Mouse (Mus musculus) spleen, adult 18-20 months (tissue): ENCODE results near the gene Scrn3.

Experiments
- DNase-seq, 2 experiments: peaks; one replicate each; pipeline ENCODE4 v3.0.0; 2022; ENCODE audit warnings: mixed read lengths in 2 of 2

Scrn3 gene

DNA sequence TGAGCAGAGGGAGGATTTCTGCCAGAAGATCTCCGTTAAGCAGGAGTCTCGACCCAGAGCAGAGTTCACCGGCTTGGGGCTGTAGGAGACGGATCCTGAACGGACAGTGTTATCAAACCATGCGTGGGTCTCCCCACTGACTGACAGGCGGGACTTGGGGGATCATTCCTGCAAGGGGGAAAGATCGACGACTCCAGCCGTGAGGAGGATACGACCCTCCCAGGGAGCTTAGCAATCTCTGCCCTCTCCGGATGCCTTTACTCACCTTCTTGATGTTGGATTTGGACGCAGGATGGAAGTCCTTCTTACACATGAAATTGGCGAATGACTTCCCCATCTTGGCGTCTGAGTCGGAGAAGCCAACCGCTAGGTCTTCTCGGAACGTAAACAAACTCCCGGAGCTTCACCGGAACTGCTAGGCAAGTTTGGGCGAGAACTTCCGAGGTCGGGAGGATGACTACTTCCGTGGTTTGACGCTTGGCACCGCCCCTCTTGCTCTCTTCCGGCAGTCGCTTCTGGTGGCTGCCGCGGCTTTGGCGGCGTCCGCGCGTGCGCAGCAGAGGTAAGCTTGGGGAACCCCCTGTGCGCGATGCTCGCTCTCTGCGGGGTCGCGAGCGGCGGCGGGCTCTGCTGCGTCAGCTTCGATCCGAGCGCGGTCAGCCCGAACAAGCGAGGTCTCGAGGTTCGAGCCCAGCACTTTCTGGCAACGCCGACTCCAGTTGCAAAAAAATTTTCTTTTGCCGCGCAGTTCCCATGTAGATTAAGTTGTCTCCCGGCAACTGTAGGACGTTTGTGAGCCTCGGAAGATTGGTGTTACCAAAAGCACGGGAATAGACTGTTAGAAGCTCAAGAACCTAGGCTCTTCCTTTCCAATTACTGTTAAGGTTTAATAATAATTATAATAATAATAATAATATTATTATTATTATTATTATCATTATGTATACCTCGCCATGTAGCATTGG is at the start of gene Scrn3, which contains the start of gene Cir1:
Gene Scrn3 (plus strand): TSS at position 450 of the 965 bp plus-strand sequence.
Gene Cir1 (minus strand): TSS at position 550 of the 965 bp plus-strand sequence.
- DNase-seq: peak; percentile 89 to 90

DNA sequence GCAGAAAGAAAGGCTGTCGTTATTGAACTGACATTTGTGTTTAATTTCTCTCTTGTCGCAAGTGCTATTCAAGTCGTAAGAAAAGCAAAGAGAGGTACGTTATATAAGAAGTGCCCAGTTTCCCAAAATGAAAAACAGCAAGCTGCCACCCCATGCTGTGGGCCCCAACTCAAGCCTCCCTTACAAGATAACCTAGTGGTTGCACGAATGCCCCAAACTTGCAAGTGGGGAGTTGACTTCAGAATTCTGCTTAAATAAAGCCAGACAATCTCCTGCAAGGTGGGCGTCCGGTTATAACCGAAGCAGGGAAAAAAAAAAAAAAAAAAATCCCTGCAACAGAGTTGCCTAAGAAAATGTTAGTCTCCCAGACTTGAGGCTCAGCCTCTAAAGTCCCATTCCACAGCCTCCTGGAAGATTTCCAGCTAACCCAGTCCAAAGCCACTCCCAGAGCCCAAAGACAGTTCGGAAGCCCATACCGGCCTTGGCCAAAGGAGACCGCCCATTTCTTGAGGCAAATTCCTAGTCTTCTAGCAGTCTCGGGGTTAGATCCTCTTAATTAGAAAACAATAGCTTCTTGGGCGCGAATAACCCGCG is 49.1 kb upstream of the Scrn3 start:
- no peak for DNase-seq

DNA sequence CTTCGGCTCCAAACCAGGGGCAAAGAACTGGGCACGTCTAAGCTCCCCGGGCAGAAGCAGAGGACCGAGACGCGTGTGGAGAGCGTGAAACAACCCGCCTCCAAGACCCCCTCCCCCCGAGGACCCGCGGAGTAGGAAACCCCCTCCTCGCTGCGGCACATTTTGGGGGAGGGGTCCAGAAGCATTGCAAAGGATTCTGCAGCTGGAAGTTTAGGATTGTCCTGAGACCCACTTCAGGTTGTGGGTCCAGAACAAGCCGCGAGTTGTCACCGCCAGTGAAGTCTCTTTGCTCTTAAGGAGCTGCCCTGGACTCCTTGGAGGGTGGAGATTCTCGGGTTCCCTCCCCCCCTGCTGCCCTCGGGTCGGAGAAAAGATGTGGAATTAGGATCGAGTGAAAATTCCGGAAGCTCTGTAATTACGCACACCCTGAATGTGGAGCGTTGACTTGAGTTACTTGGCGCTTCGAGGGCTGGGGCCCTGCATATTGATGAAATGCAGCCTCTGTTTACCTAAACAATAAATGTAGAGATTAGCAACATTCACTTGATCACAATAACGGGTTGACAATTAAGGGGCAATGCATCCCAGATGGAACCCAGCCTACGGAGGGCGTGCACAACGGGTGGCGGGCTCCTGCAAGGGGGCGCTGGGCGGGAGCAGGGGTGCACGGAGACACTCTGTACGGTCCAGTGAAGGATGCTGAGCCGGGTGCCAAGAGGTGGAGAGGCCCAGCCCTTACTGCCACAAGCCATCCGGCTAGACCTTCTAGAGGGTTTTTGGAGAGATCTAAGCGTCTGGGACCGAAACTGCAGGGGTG is 48.4 kb upstream of the Scrn3 start:
- DNase-seq: no peak

DNA sequence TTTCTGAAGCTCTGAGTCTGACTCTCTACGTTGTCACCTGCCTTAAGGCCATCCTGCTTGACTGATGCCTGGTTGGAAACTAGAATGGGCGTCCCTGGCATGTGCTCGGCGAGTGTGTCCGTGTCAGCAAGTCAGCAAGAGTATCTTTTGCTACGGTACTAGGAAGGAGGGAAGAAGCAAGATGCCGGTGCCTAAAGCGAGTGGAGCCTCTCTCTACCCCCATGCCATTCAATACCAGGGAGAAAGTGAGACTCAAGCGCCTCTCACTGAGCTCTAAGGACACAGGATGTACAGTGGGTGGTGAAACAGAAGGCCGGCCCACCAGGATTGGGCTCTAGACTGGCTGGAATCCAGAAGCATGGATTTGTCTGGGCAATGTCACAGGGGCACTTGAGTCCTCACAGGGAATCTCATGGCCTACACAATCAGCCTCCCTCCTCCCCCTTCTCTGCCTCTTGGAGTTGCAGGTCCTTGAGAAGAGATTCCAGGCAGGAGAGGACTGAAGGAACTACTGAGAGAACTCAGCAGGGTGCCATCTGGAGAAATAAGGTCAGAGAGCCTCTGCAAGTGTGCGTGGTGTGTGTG is 47.7 kb upstream of the Scrn3 start:
- DNase-seq: no peak

DNA sequence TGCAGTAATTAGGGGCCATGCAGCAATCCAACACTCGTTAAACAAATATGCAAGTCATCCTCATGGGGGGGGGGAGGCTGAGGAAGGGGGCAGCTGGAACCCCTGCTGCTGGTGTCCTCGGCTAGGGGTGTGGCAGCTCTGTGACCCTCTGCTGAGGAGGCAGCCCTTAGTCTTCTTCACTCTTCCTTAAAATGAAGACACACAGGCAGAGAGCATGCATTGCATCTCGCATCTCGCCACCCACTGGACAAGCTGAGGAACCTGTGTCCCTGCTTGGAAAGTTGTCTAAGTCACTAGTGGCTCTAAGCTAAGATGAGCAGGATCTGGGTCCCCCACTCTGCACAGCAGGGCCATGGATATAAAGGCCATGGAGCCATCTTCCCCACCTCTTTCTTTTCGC is 46.4 kb upstream of the Scrn3 start:
- no peak for DNase-seq

DNA sequence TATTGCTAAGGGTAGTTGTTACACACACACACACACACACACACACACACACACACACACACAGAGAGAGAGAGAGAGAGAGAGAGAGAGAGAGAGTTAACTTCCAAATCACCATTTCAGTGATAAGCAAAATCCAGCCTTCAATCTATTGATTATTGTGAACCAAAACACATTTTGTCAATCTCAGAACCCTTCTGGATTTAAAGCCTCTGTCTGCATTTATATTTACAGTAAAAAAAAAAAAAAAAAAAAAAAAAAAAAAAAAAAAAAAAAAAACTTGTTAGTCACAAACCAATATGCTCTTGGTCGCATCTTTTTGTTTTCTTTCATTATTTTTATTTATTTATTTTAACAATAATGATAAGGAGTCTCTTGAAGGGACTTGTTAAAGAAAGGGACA is 45.8 kb upstream of the Scrn3 start:
- no peak for DNase-seq

DNA sequence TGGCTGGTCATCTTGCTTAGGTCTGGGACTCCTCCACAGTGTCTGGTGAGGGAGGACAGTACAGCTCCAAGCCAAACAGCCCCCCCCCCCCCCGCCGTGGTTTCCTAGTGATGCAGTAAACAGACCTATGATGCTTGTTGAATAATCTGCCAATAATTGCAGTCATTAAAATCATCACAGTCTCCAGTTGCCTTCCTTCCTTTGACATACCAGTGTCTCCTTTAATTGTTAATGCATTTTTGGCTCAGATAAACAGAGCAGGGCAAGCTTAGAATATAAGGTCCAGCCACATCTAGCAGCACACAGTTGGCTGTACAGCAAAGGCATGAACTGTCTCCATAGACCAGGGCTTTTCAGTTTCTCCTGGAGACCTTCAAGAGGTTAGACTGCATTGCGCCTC is 45.2 kb upstream of the Scrn3 start:
- DNase-seq: no peak

DNA sequence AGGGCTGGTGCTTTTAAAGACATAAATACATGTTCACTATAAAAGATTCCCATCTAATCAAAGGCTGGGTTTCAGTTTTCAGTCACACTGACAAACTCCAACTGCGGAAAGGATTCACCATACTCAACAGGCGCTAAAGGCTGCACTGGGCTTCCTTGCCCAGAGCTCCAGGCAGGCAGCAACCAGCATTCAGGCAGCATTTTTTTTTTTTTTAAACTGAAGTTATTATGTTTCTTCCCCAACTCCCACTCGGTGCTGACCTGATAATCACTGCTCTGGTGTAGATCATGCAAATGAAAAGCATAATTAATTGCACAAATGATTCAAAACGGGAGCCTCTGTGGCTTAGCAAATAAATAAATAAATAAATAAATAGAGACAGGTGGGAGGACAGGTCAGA is 44.6 kb upstream of the Scrn3 start:
- DNase-seq: no peak

DNA sequence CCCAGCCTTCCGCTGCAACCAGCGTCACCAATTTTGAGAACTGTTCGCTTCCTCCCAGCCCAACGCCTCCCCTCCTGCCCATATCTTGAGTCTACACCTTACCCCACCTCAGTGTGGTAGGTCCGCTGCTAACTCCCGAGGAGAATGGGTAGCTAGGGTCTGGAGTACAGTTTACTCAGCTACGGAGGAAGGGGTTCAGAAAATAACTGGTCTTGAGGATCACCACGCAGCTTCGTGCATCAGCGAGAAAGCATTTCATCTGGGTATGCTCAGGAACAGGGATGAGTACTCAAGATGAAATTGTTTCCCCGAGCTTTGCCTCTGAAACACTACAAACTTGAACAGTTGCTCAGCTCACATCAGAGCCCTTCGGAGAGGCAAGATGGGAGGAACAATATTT is 44.1 kb upstream of the Scrn3 start:
- DNase-seq: no peak

DNA sequence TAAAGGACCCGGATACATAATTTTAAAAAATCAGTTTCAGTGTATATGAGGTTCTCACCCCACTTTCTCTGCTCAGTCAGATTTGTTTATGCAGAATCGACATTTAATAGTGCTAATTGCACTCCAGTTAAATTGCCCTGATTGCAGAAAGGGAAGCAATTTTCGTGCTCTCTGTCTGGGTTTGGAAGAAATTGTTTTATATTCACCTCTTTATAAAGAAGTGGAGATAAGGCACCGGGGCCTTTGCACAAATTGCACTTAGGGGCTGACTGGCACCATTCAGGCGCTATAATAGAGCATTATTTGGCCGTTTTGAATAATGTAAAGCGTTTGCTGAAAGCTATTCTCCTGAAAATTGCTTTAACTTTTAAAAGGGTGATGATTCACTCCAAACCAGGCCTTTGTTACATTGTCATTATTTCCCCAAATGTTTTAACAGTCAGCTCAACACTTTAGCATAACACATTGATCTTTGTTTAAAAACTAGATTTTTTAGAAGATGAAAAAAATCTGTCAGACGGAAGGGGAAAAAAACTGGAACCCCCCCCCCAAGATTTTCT is 43.5 kb upstream of the Scrn3 start:
- DNase-seq: no peak

DNA sequence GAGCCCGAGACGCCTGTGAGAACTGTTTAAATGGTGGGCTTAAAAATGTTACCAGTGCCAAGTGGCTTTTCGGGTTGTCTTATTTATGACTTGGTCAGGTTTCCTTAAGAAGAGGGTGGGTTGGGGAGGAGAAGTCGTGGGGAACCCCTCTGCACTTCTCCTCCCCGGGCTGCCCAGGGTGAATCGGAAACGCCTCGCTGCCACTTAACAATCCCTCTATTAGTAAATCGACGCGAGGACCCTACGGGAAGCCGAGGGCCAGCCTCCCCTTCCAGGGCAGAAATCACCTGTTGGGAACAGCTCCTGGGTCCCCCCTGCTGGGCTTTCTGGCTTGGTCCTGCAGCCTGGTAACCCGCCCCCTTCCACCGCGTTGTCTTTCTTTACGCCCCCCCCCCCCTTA is 42.7 kb upstream of the Scrn3 start:
- DNase-seq: no peak

DNA sequence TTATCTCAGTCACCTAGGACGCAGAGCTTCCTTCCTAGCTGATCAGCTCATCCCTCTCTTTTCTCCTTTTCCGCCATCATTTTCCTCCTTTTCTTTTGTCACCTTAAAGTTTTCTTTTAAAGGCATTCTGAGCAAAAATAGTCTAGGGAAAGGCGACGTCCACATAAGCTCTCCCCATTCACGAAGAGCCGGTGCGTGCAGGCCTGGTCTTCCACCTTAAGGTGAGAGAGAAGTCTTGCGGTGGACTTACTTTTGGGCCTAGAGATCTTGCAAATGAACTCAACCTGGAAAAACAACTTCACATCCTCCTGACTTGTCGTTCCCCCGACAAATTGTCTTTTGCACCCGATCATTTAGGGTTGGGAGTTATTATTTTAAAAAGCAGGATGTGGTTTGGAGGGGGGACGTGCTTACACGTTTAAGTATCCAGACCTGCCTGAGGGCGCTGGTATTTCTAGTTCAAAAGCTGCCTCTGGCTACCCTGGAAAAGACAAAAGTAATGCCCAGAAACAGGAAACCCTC is 42.3 kb upstream of the Scrn3 start:
- no peak for DNase-seq

DNA sequence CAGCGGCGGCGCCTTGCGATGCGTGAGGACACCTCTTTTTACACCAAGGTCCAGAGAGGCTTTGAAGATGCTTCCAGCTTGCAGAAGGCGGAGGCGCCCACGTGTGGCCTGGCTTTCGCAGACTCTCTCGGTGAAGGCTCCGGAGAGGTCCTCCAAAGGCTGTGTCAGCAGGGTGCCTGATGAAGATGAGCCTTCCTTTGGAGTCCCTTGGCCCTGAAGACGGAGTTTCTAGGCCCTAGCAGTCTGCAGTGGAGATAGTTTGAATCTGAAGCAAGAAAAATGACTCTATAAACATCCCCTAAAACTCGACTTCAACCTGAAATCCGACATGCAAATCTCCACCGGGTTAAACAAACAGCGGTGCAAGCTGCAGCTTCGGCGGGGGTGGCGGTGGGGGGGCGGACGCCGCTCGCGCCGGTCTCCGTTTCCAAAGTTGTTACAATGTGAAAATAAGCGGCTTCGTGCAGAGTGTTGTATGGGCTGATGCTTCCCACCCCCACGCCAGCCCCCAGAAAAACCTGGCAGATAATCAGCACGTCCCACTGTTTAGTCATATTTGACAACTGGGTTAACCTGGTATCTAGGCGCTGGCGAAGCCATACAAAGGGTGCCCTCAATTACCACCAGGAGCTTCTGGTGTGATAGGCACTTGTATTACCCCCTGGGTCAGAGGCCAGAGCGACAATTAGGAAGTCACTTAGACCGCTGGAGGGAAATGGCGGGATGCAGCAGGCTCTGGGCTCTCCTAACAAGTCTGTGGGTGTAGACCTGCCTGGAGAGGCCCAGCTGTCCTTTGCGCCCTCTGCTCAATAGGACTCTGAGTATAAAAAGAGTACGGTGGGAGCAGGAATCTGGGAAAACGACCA is 41.6 kb upstream of the Scrn3 start:
- DNase-seq: peak; percentile 7 to 32

DNA sequence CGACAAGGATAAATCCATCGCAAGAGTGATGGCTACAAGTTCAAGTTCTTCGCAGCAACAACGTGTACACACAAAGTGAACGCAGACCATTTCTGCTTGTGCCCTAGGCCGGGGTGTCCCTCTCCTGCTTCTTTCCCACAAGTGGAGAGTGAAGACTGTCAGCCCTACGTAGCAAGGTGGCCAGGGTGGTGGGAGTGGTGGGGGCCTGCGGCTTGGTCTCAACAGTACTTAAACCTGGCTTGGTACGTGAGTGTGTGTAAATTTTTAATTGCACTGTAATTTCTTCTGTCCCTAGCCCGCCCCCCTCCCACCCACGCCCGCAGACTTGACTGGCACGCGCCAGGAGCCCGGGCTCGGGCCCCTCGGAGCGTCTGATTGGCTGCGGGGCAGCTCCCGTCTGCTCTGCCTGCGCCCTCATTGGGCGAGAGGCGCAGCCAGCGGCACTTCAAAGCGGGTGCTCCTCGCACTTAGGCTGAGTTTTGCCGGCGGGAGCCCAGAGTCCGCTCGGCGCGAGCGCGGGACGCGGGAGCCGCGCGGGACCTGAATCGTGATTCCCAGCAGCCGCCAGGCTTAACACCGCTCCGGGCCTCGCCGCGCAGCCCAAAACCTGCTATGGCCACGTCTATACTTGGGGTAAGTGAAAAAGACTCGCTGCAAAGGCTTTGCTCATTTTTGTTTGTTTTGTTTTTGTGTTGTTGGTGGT is 40.8 kb upstream of the Scrn3 start, which contains the start of gene Sp9:
Gene Sp9 (plus strand): TSS at position 467 of the 703 bp plus-strand sequence.
- DNase-seq: peak; percentile 23 to 40

DNA sequence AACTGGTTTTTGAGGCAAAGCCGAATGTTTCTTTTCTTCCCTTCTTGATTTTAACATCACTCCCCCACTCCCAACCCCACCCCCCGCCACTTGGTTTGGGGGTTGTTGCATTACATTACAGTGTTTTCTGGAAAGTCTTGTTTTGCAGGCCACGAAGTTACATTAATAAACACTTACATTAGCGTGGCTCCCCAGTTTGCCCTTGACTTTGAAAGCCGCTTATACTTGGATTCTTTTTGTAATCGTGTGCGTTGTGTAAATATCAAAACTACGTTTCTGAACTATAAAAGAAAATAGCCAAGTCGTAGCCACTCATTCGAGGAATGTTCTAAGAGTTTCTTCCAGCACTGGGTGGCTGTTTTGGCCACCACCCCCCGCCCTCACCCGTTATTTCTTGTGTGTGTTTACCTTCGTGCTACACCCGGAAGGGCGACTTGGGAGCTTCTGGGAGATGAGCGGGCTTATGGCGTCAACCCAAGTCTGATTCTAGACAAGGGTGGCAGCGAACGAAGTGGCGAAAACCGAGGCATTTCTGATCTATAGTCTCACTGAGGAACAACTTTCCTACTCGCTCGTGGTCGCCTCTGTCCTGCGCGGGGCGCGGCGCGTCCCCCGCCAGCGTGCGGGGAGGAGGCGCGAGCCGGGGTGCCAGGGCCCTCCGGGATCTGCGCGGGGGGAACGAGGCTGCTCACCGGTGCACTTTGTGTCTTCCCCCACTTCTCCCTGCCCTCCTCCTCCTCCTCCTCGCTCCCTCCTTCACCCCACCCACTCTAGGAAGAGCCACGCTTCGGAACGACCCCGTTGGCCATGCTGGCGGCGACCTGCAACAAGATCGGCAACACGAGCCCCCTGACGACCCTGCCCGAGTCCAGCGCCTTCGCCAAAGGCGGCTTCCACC is 39.8 kb upstream of the Scrn3 start:
- DNase-seq: peak; percentile 5 to 31

DNA sequence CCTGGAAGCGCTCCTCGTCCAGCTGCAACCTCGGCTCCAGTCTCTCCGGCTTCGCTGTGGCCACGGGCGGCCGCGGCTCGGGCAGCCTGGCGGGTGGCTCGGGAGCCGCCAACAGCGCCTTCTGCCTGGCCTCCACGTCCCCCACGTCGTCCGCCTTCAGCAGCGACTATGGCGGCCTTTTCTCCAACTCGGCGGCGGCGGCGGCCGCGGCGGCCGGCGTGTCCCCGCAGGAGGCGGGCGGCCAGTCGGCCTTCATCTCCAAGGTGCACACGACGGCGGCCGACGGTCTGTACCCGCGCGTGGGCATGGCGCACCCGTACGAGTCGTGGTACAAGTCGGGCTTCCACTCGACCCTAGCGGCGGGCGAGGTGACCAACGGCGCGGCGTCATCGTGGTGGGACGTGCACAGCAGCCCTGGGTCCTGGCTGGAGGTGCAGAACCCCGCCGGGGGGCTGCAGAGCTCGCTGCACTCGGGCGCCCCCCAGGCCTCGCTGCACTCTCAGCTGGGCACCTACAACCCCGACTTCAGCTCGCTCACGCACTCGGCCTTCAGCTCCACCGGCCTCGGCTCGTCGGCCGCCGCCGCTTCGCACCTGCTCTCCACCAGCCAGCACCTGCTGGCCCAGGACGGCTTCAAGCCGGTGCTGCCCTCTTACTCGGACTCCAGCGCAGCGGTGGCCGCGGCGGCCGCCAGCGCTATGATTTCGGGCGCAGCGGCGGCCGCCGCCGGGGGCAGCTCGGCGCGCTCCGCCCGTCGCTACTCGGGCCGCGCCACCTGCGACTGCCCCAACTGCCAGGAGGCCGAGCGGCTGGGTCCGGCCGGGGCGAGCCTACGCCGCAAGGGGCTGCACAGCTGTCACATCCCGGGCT is 38.9 kb upstream of the Scrn3 start:
- DNase-seq: peak; percentile 9 to 34

DNA sequence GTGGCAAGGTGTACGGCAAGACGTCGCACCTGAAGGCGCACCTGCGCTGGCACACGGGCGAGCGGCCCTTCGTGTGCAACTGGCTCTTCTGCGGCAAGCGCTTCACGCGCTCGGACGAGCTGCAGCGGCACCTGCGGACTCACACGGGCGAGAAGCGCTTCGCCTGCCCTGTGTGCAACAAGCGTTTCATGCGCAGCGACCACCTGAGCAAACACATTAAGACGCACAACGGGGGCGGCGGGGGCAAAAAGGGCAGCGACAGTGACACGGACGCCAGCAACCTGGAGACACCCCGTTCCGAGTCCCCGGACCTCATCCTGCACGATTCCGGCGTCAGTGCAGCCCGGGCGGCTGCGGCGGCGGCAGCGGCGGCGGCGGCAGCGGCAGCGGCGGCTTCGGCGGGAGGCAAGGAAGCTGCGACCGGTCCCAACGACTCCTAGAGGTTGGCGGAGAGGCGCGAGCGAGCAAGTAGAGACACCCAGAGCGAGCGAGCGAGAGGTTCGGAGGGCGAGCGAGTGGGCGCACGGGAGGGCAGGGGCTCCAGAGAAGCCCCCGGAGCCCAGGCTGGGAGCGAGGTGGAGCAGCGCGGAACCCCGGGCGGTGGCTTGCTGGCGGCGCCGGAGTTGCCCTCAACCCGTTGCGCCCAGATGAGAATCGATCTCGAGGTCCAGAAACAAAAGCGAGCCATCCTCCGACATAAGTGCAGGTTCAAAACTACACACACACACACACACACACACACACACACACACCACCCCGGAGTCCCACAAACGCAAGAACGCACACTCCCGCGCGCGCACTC is 38.1 kb upstream of the Scrn3 start:
- peak; percentile 26 to 55 for DNase-seq
